Mouse (Mus musculus) spleen, adult 2 months (tissue): ENCODE measurements around the gene Ugt1a10.

Source experiments
- CTCF ChIP-seq: fragments of 200-500 bp; IDR thresholded peaks from 2 replicates; pipeline ENCODE4 v1.5.1; 2011; ENCODE audit warnings: mild to moderate bottlenecking, inconsistent platforms; ENCODE audit not compliant: insufficient read depth, insufficient read length, insufficient replicate concordance; ENCODE audit errors: extremely low read depth
- POLR2A ChIP-seq: fragments of 200-500 bp; IDR thresholded peaks from 2 replicates; pipeline ENCODE4 v1.6.1; 2011; ENCODE audit warnings: low read depth, low read length, inconsistent platforms

DNA sequence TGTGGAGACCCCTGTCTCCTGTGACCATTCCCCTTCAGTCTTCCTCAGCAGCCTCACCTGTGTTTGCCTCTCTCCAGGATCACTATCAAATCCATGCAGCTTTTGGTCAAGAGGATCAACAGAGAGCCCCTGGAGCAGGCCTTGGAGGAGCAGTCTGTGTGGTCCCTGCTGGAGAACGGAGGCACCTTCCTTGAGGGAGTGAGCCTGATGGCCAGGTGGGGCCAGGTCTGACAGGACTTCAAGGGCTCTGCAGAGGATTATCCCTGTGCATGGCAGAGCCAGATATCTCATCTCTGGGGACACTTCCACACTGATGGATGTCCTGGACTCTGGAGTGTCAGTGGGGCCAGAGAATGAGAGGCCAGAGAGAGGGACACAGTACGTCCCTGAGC lies 200.3 kb downstream of the Ugt1a10 start:
- no peak for TF ChIP-seq CTCF
- no peak for TF ChIP-seq POLR2A
